Mouse (Mus musculus): ENCODE results near the gene Rabac1. TPM values are rescaled to one million over a fixed set of nuclear protein-coding genes. Genes with fewer than 3 reads are reported as not detected.
A peak's percentile ranks its signal among the peaks of the same experiment; 100 is the strongest.

The Rabac1 gene
- polyA plus RNA-seq, 1 experiment from 2014 or later: 59.4 TPM

GRCm38 (mm10) chr7:24978781-24979180, 6.2 kb upstream of the Rabac1 start:
- no peak overlapping the region for H3K4me3 ChIP-seq (replicated peaks)
- no peaks in the 10 kb centered on the region for H3K9me3 ChIP-seq (replicated peaks)
- H3K4me2 ChIP-seq: no peak overlapping the region
- H3K36me3 ChIP-seq (replicated peaks): no peaks in the 10 kb centered on the region
- no peak overlapping the region for H3K27ac ChIP-seq (replicated peaks)
- WGBS (ENCODE audit: insufficient replicate concordance): 17% methylated on average over 7 of the region's 7 CpGs
- 0 out of 2 replicates have a peak, but pooled peaks cover 6% of the 10 kb centered on the region for H3K4me1 ChIP-seq (replicated peaks)
- H3K27me3 ChIP-seq: no peaks in the 10 kb centered on the region
- no peak overlapping the region for H3K9ac ChIP-seq
- ATAC-seq (ENCODE audit: insufficient read depth): no peak

- H3K27me3 ChIP-seq: no peaks in the 10 kb centered on the region
- no peak overlapping the region for H3K27ac ChIP-seq (replicated peaks)
- H3K36me3 ChIP-seq (replicated peaks): no peaks in the 10 kb centered on the region
- H3K4me2 ChIP-seq: peak overlapping the region; percentile 25; the same call in 1 of the 2 replicates
- H3K9ac ChIP-seq: no peak overlapping the region
- no peak for ATAC-seq (ENCODE audit: insufficient read depth)
- WGBS (ENCODE audit: insufficient replicate concordance): 18% methylated on average over 9 of the region's 9 CpGs
- H3K4me1 ChIP-seq (replicated peaks): peaks cover 30% of the 10 kb centered on the region
- H3K9me3 ChIP-seq (replicated peaks): no peaks in the 10 kb centered on the region
- H3K4me3 ChIP-seq (replicated peaks): no peak overlapping the region
Observed at GRCm38 (mm10) chr7:24974893-24975595, 2.5 kb upstream of the Rabac1 start.

- ATAC-seq (ENCODE audit: insufficient read depth): no peak
- peaks cover 7% of the 10 kb centered on the region; the same call in 1 of the 2 replicates for H3K36me3 ChIP-seq (replicated peaks)
- no peaks in the 10 kb centered on the region for H3K27me3 ChIP-seq
- WGBS (ENCODE audit: insufficient replicate concordance): 60% methylated on average over 5 of the region's 5 CpGs
- H3K9me3 ChIP-seq (replicated peaks): no peaks in the 10 kb centered on the region
- H3K27ac ChIP-seq (replicated peaks): no peak overlapping the region
- no peak overlapping the region for H3K4me2 ChIP-seq
- H3K4me3 ChIP-seq (replicated peaks): no peak overlapping the region
- no peak overlapping the region for H3K9ac ChIP-seq
- H3K4me1 ChIP-seq (replicated peaks): peaks cover 30% of the 10 kb centered on the region
Observed at GRCm38 (mm10) chr7:24973902-24974301, 1.3 kb upstream of the Rabac1 start.

GRCm38 (mm10) chr7:24973208-24973607, 654 bp upstream of the Rabac1 start:
- Histone ChIP-seq H3K9me3 (replicated peaks) (no peaks in the 10 kb centered on the region), H3K27me3 (no peaks in the 10 kb centered on the region), H3K4me1 (replicated peaks) (peaks cover 30% of the 10 kb centered on the region), H3K27ac (replicated peaks) (no peak overlapping the region), H3K36me3 (replicated peaks) (peaks cover 7% of the 10 kb centered on the region; the same call in 1 of the 2 replicates), H3K9ac (no peak overlapping the region), H3K4me3 (replicated peaks) (peak overlapping the region; percentile 72; the same call in 1 of the 2 replicates), H3K4me2 (peak overlapping the region; percentile 95)
- ATAC-seq (ENCODE audit: insufficient read depth): no peak
- WGBS (ENCODE audit: insufficient replicate concordance): 74% methylated on average over 4 of the region's 4 CpGs

GRCm38 (mm10) chr7:24971261-24971971, 1.1 kb downstream of the Rabac1 start:
- 9% methylated on average over 19 of the region's 19 CpGs for WGBS (ENCODE audit: insufficient replicate concordance)
- Histone ChIP-seq H3K4me2 (peak overlapping the region; percentile 95), H3K27ac (replicated peaks) (peak overlapping the region; percentile 85), H3K4me3 (replicated peaks) (peak overlapping the region; percentile 72), H3K9ac (peak overlapping the region; percentile 74; the same call in 1 of the 2 replicates), H3K36me3 (replicated peaks) (peaks cover 7% of the 10 kb centered on the region; the same call in 1 of the 2 replicates), H3K27me3 (no peaks in the 10 kb centered on the region), H3K9me3 (replicated peaks) (no peaks in the 10 kb centered on the region), H3K4me1 (replicated peaks) (peaks cover 30% of the 10 kb centered on the region)
- ATAC-seq (ENCODE audit: insufficient read depth): no peak; the same call in 1 of the 2 replicates

- whole genome bisulfite sequencing (ENCODE audit: insufficient replicate concordance): 76% methylated on average over 3 of the region's 3 CpGs
- no peak for ATAC-seq (ENCODE audit: insufficient read depth)
Observed at GRCm38 (mm10) chr7:24970341-24970740, 2.2 kb downstream of the Rabac1 start.

GRCm38 (mm10) chr7:24969805-24970204, 2.7 kb downstream of the Rabac1 start:
- Histone ChIP-seq H3K27ac (replicated peaks) (no peak overlapping the region), H3K36me3 (replicated peaks) (peaks cover 7% of the 10 kb centered on the region; the same call in 1 of the 2 replicates), H3K4me2 (no peak overlapping the region), H3K4me1 (replicated peaks) (peaks cover 27% of the 10 kb centered on the region), H3K27me3 (no peaks in the 10 kb centered on the region), H3K4me3 (replicated peaks) (no peak overlapping the region), H3K9me3 (replicated peaks) (no peaks in the 10 kb centered on the region), H3K9ac (no peak overlapping the region)
- no peak for ATAC-seq (ENCODE audit: insufficient read depth)
- WGBS (ENCODE audit: insufficient replicate concordance): 72% methylated on average over 12 of the region's 12 CpGs

More at GRCm38 (mm10) chr7:24970341-24970740, 2.2 kb downstream of the Rabac1 start:
- Histone ChIP-seq H3K9ac (no peak overlapping the region), H3K9me3 (replicated peaks) (no peaks in the 10 kb centered on the region), H3K36me3 (replicated peaks) (peaks cover 7% of the 10 kb centered on the region; the same call in 1 of the 2 replicates), H3K4me3 (replicated peaks) (no peak overlapping the region), H3K27me3 (no peaks in the 10 kb centered on the region), H3K4me2 (no peak overlapping the region), H3K27ac (replicated peaks) (no peak overlapping the region), H3K4me1 (replicated peaks) (peaks cover 30% of the 10 kb centered on the region)

- H3K4me1 ChIP-seq (replicated peaks): peaks cover 24% of the 10 kb centered on the region
- H3K27ac ChIP-seq (replicated peaks): no peak overlapping the region
- no peaks in the 10 kb centered on the region for H3K9me3 ChIP-seq (replicated peaks)
- no peaks in the 10 kb centered on the region for H3K27me3 ChIP-seq
- no peak for ATAC-seq (ENCODE audit: insufficient read depth)
- 69% methylated on average over 6 of the region's 6 CpGs for WGBS (ENCODE audit: insufficient replicate concordance)
- H3K9ac ChIP-seq: no peak overlapping the region
- H3K4me2 ChIP-seq: no peak overlapping the region
- no peak overlapping the region for H3K4me3 ChIP-seq (replicated peaks)
- H3K36me3 ChIP-seq (replicated peaks): peaks cover 7% of the 10 kb centered on the region; the same call in 1 of the 2 replicates
Observed at GRCm38 (mm10) chr7:24968463-24968862, 4.1 kb downstream of the Rabac1 start.

GRCm38 (mm10) chr7:24967966-24968365, 4.6 kb downstream of the Rabac1 start:
- Histone ChIP-seq H3K36me3 (replicated peaks) (peaks cover 7% of the 10 kb centered on the region; the same call in 1 of the 2 replicates), H3K4me2 (no peak overlapping the region), H3K9ac (no peak overlapping the region), H3K4me1 (replicated peaks) (peaks cover 20% of the 10 kb centered on the region), H3K4me3 (replicated peaks) (no peak overlapping the region), H3K27me3 (no peaks in the 10 kb centered on the region), H3K9me3 (replicated peaks) (no peaks in the 10 kb centered on the region), H3K27ac (replicated peaks) (no peak overlapping the region)
- 50% methylated on average over 8 of the region's 8 CpGs for WGBS (ENCODE audit: insufficient replicate concordance)
- ATAC-seq (ENCODE audit: insufficient read depth): no peak

- Histone ChIP-seq H3K9me3 (replicated peaks) (no peaks in the 10 kb centered on the region), H3K4me3 (replicated peaks) (no peak overlapping the region), H3K36me3 (replicated peaks) (peaks cover 7% of the 10 kb centered on the region; the same call in 1 of the 2 replicates), H3K4me1 (replicated peaks) (no peaks in the 10 kb centered on the region), H3K9ac (no peak overlapping the region), H3K4me2 (no peak overlapping the region), H3K27me3 (no peaks in the 10 kb centered on the region; the same call in 1 of the 2 replicates), H3K27ac (replicated peaks) (no peak overlapping the region)
- ATAC-seq (ENCODE audit: insufficient read depth): no peak
- WGBS (ENCODE audit: insufficient replicate concordance): 6% methylated on average over 5 of the region's 5 CpGs
Observed at GRCm38 (mm10) chr7:24964897-24965535, 7.5 kb downstream of the Rabac1 start.

- no peaks in the 10 kb centered on the region for H3K4me1 ChIP-seq (replicated peaks)
- H3K4me2 ChIP-seq: no peak overlapping the region
- no peak overlapping the region for H3K4me3 ChIP-seq (replicated peaks)
- no peaks in the 10 kb centered on the region; the same call in 1 of the 2 replicates for H3K27me3 ChIP-seq
- H3K9me3 ChIP-seq (replicated peaks): no peaks in the 10 kb centered on the region
- no peak for ATAC-seq (ENCODE audit: insufficient read depth)
- WGBS (ENCODE audit: insufficient replicate concordance): 40% methylated on average over 2 of the region's 2 CpGs
- peaks cover under 1% of the 10 kb centered on the region; the same call in 1 of the 2 replicates for H3K36me3 ChIP-seq (replicated peaks)
- H3K9ac ChIP-seq: no peak overlapping the region
- H3K27ac ChIP-seq (replicated peaks): no peak overlapping the region
Observed at GRCm38 (mm10) chr7:24964288-24964687, 8.3 kb downstream of the Rabac1 start.
